Mouse (Mus musculus): ENCODE data around the gene Kdelr3.
A peak's percentile ranks its signal among the peaks of the same experiment; 100 is the strongest.

Kdelr3 gene

GRCm38 (mm10) chr15:79516171-79517096 lies at the start of gene Kdelr3:
Gene Kdelr3 (plus strand): TSS chr15:79516411.
- peak; percentile 67 for DNase-seq (ENCODE audit: low read depth, low spot score)

GRCm38 (mm10) chr15:79466601-79467286 lies 49.5 kb upstream of the Kdelr3 start:
- peak; percentile 92 for DNase-seq (ENCODE audit: low read depth, low spot score)

- peak; percentile 60 for DNase-seq (ENCODE audit: low read depth, low spot score)
These were observed 46.6 kb upstream of the Kdelr3 start for GRCm38 (mm10) chr15:79469577-79469976.

DNA sequence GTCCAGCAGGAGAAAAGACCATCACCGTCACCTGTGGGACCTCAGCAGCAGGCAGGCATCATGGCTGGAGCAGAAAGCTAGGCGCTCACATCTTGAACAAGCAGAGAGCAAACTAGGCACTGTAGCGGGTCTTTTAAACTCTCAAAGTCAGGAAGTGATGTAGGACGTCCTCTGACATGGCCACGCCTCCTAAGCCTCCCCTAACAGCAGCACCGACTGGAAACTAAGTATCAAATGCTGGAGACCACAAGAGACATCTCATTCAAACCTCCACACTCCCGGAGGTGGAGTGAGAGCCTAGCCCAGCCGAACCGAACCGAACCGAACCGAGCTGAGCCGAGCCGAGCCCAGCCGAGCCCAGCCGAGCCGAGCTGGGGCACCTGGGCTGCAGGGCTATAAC lies 45.6 kb upstream of the Kdelr3 start:
- peak; percentile 55 for DNase-seq (ENCODE audit: low read depth, low spot score)

DNA sequence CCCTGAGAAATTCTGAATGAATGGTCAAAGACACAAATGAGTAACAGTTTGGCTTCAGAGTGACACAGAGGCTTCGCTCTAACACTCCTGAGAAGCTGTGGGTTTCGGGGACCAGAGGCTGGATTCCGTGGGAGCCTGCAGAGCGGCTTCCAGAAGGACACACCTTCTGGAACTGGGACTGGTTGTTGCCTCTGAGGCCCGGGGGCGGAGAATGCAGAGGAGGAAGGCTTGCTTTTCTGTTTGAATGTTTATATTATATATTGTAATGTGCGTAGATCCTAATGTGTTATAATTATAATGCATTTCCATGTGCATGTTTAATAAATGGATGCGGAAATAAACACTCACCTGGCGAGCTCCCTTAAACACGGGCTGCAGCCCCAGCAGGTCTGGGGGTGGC lies 45.1 kb upstream of the Kdelr3 start:
- no peak for DNase-seq (ENCODE audit: low read depth, low spot score)

DNA sequence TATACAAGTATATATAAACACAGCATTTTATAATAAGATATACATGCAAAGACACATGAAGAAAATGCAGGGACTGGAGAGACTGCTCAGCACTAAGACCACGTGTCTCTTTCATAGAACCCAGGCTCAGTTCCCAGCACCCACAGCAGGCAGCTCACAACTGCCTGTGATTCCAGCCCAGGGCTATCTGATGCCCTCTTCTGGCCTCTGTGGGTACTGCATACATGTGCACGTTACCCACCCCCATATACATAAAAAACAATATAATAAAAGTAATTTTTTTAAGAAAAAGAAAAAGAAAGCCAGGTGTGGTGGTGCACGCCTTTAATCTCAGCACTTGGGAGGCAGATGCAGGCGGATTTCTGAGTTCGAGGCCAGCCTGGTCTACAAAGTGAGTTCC lies 43.2 kb upstream of the Kdelr3 start:
- peak; percentile 65 for DNase-seq (ENCODE audit: low read depth, low spot score)

DNA sequence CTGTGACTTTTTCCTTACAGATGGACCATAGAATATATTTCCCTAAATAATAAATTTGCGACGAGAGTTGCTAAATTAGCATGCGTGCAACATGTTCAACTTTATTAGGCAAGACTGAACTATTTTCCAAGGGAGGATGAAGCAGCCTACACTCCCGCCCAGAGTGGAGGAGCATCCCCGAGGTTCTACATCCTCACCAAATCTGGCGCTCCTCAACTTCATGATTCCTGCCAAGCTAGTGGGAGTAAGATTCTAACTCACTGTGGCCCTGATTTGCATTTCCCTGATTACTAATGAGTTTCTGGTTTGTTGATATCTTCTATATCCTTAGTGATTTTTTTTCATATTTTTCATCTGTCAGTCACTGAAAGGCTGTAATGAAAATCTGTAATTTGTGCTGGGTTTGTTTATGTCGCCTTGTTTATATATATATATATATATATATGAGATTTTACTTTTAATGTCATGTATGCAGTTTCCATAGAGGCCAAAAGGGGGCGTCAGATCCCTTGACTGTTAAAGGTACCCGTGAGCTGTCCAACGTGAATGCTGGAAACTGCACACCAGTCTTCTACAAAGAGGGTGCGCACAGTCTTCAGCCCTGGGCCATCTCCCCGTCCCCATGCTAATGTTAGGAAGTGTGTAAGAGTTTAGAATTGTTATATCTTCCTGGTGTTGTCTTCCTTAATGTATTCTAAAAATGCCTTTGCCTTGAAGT lies 42.4 kb upstream of the Kdelr3 start:
- peak; percentile 70 for DNase-seq (ENCODE audit: low read depth, low spot score)

- no peak for DNase-seq (ENCODE audit: low read depth, low spot score)
These were observed 39.0 kb upstream of the Kdelr3 start for GRCm38 (mm10) chr15:79477227-79477626.

- peak; percentile 62 for DNase-seq (ENCODE audit: low read depth, low spot score)
These were observed 35.0 kb upstream of the Kdelr3 start for GRCm38 (mm10) chr15:79481181-79481688.

GRCm38 (mm10) chr15:79489463-79489862 lies 26.7 kb upstream of the Kdelr3 start:
- no peak for DNase-seq (ENCODE audit: low read depth, low spot score)

- DNase-seq (ENCODE audit: low read depth, low spot score): no peak
These were observed 22.7 kb upstream of the Kdelr3 start for GRCm38 (mm10) chr15:79493527-79493926.

GRCm38 (mm10) chr15:79500110-79500509 lies 16.1 kb upstream of the Kdelr3 start:
- no peak for DNase-seq (ENCODE audit: low read depth, low spot score)

GRCm38 (mm10) chr15:79502891-79503341 lies 13.3 kb upstream of the Kdelr3 start:
- no peak for DNase-seq (ENCODE audit: low read depth, low spot score)

DNA sequence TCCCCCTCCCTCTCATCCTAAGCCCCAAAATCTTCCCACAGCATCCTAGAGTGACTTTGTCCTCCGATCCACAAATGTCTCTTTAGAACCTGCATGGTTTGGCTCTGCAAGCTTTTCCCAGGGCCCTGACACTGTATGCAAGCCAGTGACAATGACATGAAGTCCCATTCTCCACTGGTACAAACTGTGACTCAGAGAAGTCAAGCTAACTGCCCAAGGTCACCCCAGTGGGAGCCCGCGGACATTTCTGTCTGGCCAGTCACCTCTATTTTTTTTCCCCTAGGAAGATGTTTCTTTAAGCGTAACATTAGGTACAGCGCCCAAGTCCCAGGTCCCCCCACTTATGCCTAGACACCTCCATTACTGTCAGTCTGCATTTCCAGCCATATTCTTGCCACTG lies 12.8 kb upstream of the Kdelr3 start:
- DNase-seq (ENCODE audit: low read depth, low spot score): no peak

GRCm38 (mm10) chr15:79504707-79505452 lies 11.3 kb upstream of the Kdelr3 start, which contains the start of gene Kcnj4:
Gene Kcnj4 (minus strand): TSS chr15:79505241.
- DNase-seq (ENCODE audit: low read depth, low spot score): no peak

- DNase-seq (ENCODE audit: low read depth, low spot score): peak; percentile 83
These were observed 10.5 kb upstream of the Kdelr3 start for GRCm38 (mm10) chr15:79505616-79506283.

DNA sequence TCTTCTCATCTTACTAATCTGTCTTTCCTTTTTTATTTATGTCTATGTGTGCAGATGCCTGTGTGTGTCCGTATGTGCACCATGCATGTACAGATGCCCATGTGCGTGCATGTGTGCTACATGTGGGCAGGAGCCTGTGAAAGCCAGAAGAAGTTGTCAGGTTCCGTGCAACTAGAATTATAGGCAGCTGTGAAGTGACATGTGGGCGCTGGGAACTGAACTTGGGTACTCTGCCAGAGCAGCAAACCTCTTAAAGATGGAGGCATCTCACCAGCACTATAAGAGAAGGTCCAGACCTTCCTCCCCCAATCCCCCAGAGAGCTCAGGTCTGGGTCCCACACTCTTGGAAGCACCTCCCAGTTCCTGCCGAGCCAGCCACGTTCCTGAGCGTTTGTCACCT lies 9.8 kb upstream of the Kdelr3 start:
- DNase-seq (ENCODE audit: low read depth, low spot score): no peak

GRCm38 (mm10) chr15:79507055-79507828 lies 9.0 kb upstream of the Kdelr3 start:
- no peak for DNase-seq (ENCODE audit: low read depth, low spot score)

- no peak for DNase-seq (ENCODE audit: low read depth, low spot score)
These were observed 6.2 kb upstream of the Kdelr3 start for GRCm38 (mm10) chr15:79509998-79510397.

DNA sequence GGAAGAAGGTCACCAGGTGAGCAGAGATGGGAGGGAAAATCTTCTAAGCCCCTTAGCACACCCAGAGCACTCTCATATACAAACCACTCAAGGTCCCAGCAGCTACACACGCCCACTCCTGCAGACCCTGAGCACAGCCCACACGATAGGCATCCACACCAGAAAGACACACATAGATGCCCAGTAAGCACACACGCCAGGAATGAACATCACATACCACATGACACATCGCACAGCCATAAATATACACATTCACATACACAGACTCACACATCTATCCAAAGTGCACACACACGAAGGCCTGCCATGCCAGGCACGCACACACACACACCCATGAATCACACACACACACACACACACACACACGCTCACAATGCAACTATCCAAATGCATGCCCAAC lies 5.8 kb upstream of the Kdelr3 start:
- no peak for DNase-seq (ENCODE audit: low read depth, low spot score)
